Mouse (Mus musculus): Measurements from ENCODE around the gene Trpv2. TPM values are rescaled to one million over a fixed set of nuclear protein-coding genes. Genes with fewer than 3 reads are reported as not detected.

Gene Trpv2
- polyA plus RNA-seq, 1 experiment from 2014 or later: 20.9 TPM

DNA sequence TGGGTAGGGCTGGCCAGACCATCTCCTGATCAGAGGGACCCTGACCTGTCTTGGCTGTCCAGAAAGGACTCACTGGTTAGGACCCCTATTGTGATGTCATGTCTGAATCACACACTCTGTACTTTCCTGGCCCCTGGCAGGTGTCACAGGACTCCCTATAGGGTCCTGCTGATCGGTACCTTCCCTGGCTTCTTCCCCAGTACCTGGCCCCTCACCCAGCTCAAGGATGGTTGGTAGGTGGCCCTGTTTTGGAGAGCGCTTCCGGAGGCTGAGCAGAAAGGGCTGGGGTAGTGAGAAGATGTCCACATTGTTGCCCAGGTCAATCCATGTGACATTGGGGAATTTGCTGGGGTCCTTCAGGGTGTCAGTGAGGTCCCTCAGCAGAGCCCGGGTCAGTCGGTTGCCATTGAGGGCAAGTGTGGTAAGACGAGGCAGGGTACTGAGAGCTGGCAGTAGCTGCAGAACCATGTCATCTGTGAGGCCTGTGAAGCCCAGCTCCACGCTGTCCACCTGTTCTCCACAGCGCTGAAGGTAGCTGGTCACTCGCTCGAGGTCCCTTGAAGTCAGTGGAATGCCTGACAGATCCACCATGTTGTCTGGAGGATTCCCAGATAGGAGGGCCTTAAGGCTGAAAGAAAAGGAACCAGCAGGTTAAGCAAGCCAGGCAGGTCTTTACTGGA is 31.5 kb downstream of the Trpv2 start:
- 44% methylated on average over 10 of the region's 10 CpGs for WGBS
- H3K27ac ChIP-seq (ENCODE audit: low read length): peak overlapping the region; percentile 31
- H3K9ac ChIP-seq (ENCODE audit: low read length): peak overlapping the region; percentile 60
- H3K4me1 ChIP-seq (ENCODE audit: control insufficient read depth, insufficient read depth, low read length): peaks cover 27% of the 10 kb centered on the region
- H3K4me3 ChIP-seq (replicated peaks; ENCODE audit: low read length): 0 out of 2 replicates have a peak overlapping the region, but pooled peaks have one; percentile 61
- H3K36me3 ChIP-seq (ENCODE audit: control insufficient read depth, insufficient read depth, low read length): peaks cover 25% of the 10 kb centered on the region
- no peaks in the 10 kb centered on the region for H3K27me3 ChIP-seq (ENCODE audit: control insufficient read depth, insufficient read depth, low read length)
- no peak for ATAC-seq (ENCODE audit: insufficient read depth, low FRiP score)
- peak overlapping the region; percentile 64 for H3K4me2 ChIP-seq (ENCODE audit: low read depth, low read length)
- H3K9me3 ChIP-seq (replicated peaks; ENCODE audit: control insufficient read depth, low read length): no peaks in the 10 kb centered on the region

DNA sequence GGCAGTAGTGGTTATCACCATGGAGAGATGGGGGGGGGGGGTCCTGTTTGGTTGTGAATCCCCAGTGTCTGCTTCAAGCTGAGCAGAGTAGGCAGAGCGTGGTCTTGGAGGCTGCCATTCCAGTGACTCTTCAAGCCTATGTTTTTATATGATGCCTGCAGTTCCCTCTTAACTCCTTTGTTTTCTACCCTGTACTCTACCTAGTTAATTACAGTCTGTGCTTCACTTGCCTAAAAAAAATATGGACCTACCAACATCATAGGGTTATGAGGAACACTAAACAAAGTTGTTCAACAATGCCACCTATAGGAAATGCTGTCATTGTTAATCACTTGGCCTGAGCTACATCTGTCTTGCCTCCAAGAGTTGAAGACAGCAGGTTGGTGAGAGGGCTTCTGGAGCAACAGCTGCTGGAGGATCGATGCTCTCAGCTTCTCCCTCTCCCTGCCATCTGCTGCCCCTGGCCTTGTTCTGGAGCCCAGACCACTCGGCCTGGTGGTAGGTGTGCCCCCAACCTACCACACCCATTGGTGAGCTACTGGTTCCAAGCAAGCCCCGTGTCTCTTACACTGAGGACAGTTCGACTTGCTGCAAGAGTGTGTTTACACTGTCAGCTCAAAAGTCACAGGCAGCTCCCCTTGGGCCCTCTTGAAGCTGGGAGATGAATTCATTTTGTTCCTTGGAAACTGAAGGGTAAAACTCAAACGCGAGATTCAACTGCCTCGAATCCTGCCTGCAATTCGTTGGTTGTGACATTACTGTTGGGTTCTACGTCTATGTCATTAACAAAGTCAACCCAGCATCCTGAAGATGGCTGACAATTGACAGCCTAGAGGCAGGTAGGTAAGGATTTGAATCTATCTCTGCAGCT is 32.2 kb downstream of the Trpv2 start:
- H3K27me3 ChIP-seq (ENCODE audit: control insufficient read depth, insufficient read depth, low read length): no peaks in the 10 kb centered on the region
- H3K4me3 ChIP-seq (replicated peaks; ENCODE audit: low read length): no peak overlapping the region
- H3K27ac ChIP-seq (ENCODE audit: low read length): no peak overlapping the region
- H3K9ac ChIP-seq (ENCODE audit: low read length): peak overlapping the region; percentile 60; the same call in 1 of the 2 replicates
- peaks cover 27% of the 10 kb centered on the region for H3K4me1 ChIP-seq (ENCODE audit: control insufficient read depth, insufficient read depth, low read length)
- 45% methylated on average over 10 of the region's 10 CpGs for whole genome bisulfite sequencing
- no peak for ATAC-seq (ENCODE audit: insufficient read depth, low FRiP score)
- peaks cover 25% of the 10 kb centered on the region for H3K36me3 ChIP-seq (ENCODE audit: control insufficient read depth, insufficient read depth, low read length)
- H3K9me3 ChIP-seq (replicated peaks; ENCODE audit: control insufficient read depth, low read length): no peaks in the 10 kb centered on the region
- H3K4me2 ChIP-seq (ENCODE audit: low read depth, low read length): no peak overlapping the region

DNA sequence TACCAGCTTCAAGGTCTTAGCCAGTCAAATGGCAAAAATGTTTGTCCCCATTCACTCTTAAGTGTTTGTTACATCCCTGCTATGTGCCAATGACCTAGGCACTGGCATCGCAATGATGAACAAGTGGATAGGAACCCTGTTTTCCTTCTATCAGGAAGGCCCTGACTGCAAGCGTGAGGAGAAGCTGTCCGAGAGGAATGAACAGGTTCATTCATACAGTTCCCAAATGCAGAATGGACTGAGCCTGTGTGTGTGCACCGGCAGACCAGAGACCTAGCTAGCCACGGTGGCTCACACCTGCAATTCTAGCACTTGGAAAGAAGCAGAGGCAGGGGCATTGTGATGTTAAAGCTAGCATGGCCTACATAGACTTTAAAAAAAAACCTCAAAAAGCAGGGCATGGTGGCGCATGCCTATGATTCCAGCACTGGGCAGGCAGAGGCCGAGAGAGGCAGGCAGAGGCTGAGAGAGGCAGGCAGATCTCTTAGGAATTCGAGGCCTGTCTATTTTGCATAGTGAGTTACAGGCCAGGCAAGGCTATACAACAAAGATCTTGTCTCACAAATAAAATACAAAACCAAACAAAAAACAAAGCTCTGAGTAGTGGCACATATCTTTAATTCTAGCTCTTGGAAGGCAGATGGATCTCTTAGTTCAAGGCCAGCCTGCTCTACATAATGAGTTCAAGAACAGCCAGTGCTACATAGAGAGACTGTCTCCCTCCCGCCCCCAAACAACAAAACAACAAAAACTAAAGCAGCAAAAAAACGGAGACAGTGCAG is 33.1 kb downstream of the Trpv2 start:
- Histone ChIP-seq H3K4me3 (replicated peaks; ENCODE audit: low read length) (no peak overlapping the region), H3K4me1 (ENCODE audit: control insufficient read depth, insufficient read depth, low read length) (peaks cover 22% of the 10 kb centered on the region), H3K4me2 (ENCODE audit: low read depth, low read length) (no peak overlapping the region), H3K9ac (ENCODE audit: low read length) (no peak overlapping the region), H3K27ac (ENCODE audit: low read length) (no peak overlapping the region), H3K9me3 (replicated peaks; ENCODE audit: control insufficient read depth, low read length) (no peaks in the 10 kb centered on the region), H3K27me3 (ENCODE audit: control insufficient read depth, insufficient read depth, low read length) (no peaks in the 10 kb centered on the region), H3K36me3 (ENCODE audit: control insufficient read depth, insufficient read depth, low read length) (peaks cover 25% of the 10 kb centered on the region)
- WGBS: 65% methylated on average over 10 of the region's 10 CpGs
- ATAC-seq (ENCODE audit: insufficient read depth, low FRiP score): no peak

DNA sequence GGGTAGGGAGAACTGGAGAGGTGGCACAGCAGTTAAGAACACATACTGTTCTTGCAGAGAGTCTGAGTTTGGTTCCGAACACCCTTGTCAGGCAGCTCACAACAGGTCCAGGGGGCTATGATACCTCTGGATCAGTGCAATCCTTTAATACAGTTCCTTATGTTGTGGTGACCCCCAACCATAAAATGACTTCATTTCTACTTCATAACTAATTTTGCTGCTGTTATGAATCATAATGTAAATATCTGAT is 33.6 kb downstream of the Trpv2 start:
- H3K4me2 ChIP-seq (ENCODE audit: low read depth, low read length): no peak overlapping the region
- peaks cover 22% of the 10 kb centered on the region for H3K4me1 ChIP-seq (ENCODE audit: control insufficient read depth, insufficient read depth, low read length)
- H3K4me3 ChIP-seq (replicated peaks; ENCODE audit: low read length): no peak overlapping the region
- ATAC-seq (ENCODE audit: insufficient read depth, low FRiP score): no peak
- H3K36me3 ChIP-seq (ENCODE audit: control insufficient read depth, insufficient read depth, low read length): peaks cover 25% of the 10 kb centered on the region
- H3K9ac ChIP-seq (ENCODE audit: low read length): no peak overlapping the region
- H3K27me3 ChIP-seq (ENCODE audit: control insufficient read depth, insufficient read depth, low read length): no peaks in the 10 kb centered on the region
- no peak overlapping the region for H3K27ac ChIP-seq (ENCODE audit: low read length)
- WGBS: 89% methylated on average over 1 of the region's 1 CpGs
- H3K9me3 ChIP-seq (replicated peaks; ENCODE audit: control insufficient read depth, low read length): no peaks in the 10 kb centered on the region

DNA sequence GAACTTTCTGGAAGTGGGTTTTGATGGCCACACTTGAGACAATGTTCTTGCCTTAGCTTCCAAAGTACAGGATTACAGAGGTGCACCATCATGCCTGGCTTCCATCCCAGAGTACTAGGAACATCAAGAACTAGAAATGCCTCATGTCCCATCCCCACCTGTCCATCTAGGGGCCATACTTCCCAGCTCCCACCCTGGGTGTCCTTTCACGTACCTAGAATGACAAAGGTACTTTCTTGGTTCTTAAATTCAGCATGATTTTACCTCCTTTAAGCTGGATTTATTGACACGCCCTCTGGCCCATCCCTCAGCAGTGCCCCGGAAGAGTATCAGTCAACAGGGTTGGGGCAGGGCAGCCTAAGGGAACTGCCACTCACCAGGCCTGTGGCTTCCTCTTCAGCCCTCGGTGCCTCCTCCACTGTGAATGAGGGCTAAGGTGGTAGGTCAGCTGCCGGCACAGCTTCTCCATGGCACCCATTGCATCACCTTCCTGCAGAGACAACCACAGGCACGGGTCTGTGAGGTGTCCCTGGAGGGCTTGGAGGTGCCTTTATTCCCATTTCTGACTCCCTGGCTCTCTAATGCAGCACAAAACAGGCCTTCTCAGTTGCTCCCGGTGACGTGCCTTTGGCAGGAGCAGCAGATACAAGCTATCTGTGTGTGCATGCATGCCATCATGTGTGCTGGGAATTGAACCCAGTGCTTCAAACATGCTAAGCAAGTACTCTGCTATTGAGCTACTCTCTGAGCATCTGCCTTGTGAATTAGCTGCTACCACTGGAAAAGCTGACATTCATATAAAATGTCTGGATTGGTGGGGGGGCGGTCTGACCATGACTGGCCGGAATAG is 34.8 kb downstream of the Trpv2 start:
- peaks cover 23% of the 10 kb centered on the region for H3K4me1 ChIP-seq (ENCODE audit: control insufficient read depth, insufficient read depth, low read length)
- no peak overlapping the region for H3K9ac ChIP-seq (ENCODE audit: low read length)
- 70% methylated on average over 10 of the region's 10 CpGs for WGBS
- H3K4me2 ChIP-seq (ENCODE audit: low read depth, low read length): no peak overlapping the region
- H3K4me3 ChIP-seq (replicated peaks; ENCODE audit: low read length): no peak overlapping the region
- H3K27me3 ChIP-seq (ENCODE audit: control insufficient read depth, insufficient read depth, low read length): no peaks in the 10 kb centered on the region
- ATAC-seq (ENCODE audit: insufficient read depth, low FRiP score): no peak
- no peak overlapping the region for H3K27ac ChIP-seq (ENCODE audit: low read length)
- no peaks in the 10 kb centered on the region for H3K9me3 ChIP-seq (replicated peaks; ENCODE audit: control insufficient read depth, low read length)
- H3K36me3 ChIP-seq (ENCODE audit: control insufficient read depth, insufficient read depth, low read length): peaks cover 25% of the 10 kb centered on the region

DNA sequence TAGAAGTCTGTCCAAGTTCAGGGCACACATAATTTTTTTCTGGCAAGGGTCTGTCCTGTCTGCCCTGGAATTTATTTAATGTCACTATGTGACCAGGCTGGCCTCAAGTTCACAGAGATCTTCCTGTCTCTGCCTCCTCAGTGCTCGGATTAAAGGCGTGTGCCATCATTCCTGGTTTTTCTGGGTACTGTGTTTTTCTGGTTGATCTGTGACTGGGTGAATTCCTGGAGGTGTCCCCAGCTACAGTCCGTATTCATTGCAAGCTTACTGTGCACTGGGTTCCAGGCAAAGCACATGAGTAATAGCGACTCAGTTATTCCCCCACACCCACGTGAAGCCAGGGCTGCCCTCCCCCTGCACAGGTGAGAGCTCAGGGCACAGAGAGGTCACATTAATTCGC is 36.0 kb downstream of the Trpv2 start:
- H3K27ac ChIP-seq (ENCODE audit: low read length): no peak overlapping the region
- H3K9me3 ChIP-seq (replicated peaks; ENCODE audit: control insufficient read depth, low read length): no peaks in the 10 kb centered on the region
- H3K36me3 ChIP-seq (ENCODE audit: control insufficient read depth, insufficient read depth, low read length): peaks cover 21% of the 10 kb centered on the region
- no peak overlapping the region for H3K4me3 ChIP-seq (replicated peaks; ENCODE audit: low read length)
- ATAC-seq (ENCODE audit: insufficient read depth, low FRiP score): no peak
- no peaks in the 10 kb centered on the region for H3K27me3 ChIP-seq (ENCODE audit: control insufficient read depth, insufficient read depth, low read length)
- H3K4me2 ChIP-seq (ENCODE audit: low read depth, low read length): no peak overlapping the region
- no peak overlapping the region for H3K9ac ChIP-seq (ENCODE audit: low read length)
- WGBS: 75% methylated on average over 6 of the region's 6 CpGs
- H3K4me1 ChIP-seq (ENCODE audit: control insufficient read depth, insufficient read depth, low read length): peaks cover 13% of the 10 kb centered on the region

DNA sequence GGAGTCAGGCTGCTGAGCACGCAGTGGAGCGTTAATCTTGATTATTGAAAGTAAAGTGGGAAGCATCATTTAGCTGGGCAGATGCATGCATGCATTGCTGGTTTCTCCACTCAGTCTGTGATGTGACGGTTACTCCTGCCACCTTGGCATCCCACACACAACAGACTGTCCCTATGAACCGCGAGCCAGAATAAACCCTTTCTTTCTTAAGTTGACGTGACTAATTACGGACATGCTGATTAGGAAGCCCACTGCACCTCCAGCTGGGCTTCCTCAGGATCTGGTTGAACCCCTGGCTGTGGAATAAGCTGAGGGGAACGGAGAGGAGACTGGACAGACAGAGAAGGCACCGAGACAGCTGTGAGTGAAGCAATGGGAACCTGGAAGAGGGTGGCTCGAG is 38.3 kb downstream of the Trpv2 start:
- Histone ChIP-seq H3K27ac (ENCODE audit: low read length) (no peak overlapping the region), H3K4me3 (replicated peaks; ENCODE audit: low read length) (no peak overlapping the region), H3K4me1 (ENCODE audit: control insufficient read depth, insufficient read depth, low read length) (peaks cover 7% of the 10 kb centered on the region), H3K9ac (ENCODE audit: low read length) (no peak overlapping the region), H3K36me3 (ENCODE audit: control insufficient read depth, insufficient read depth, low read length) (0 out of 2 replicates have a peak, but pooled peaks cover 3% of the 10 kb centered on the region), H3K4me2 (ENCODE audit: low read depth, low read length) (no peak overlapping the region), H3K27me3 (ENCODE audit: control insufficient read depth, insufficient read depth, low read length) (no peaks in the 10 kb centered on the region), H3K9me3 (replicated peaks; ENCODE audit: control insufficient read depth, low read length) (no peaks in the 10 kb centered on the region)
- no peak for ATAC-seq (ENCODE audit: insufficient read depth, low FRiP score)
- WGBS: 79% methylated on average over 10 of the region's 10 CpGs

DNA sequence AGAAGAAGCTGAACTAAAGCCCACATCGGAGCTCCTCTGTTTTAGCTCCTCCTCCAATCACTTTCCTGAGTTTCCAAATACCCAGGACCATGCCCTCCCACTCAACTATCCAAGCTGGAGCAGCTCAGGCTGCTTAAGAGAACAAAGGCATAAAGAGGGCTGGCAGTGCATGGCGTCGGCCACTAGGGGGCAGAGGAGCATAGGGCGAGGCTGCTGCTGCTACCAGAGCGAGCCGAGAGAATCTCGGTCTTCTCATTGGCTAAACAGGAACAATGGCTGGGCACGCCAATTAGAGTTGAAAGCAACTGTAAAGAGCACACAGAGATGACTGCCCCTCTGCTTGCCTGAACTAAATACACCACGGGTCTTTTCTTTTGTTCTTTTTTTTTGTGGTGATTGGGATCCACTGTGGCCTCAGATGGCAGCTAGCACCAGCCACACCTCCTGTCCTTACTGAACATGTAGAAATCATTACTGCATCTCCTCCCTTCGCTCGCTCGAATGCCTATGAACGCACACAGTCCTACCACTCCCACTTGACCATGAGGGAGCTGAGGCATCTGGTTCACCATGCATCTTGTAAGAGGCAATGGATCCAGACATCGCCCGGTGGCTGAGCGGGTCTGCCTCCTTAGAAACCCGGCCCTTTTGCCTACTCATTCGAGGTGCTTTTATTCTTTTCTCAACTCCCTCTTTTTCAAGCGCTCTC is 39.5 kb downstream of the Trpv2 start:
- peaks cover 7% of the 10 kb centered on the region for H3K4me1 ChIP-seq (ENCODE audit: control insufficient read depth, insufficient read depth, low read length)
- peak overlapping the region; percentile 51 for H3K4me2 ChIP-seq (ENCODE audit: low read depth, low read length)
- H3K9me3 ChIP-seq (replicated peaks; ENCODE audit: control insufficient read depth, low read length): no peaks in the 10 kb centered on the region
- 0 out of 2 replicates have a peak, but pooled peaks cover 4% of the 10 kb centered on the region for H3K36me3 ChIP-seq (ENCODE audit: control insufficient read depth, insufficient read depth, low read length)
- ATAC-seq (ENCODE audit: insufficient read depth, low FRiP score): peak; percentile 92
- H3K4me3 ChIP-seq (replicated peaks; ENCODE audit: low read length): peak overlapping the region; percentile 25
- peak overlapping the region; percentile 62 for H3K9ac ChIP-seq (ENCODE audit: low read length)
- 20% methylated on average over 19 of the region's 19 CpGs for WGBS
- no peak overlapping the region; the same call in 1 of the 2 replicates for H3K27ac ChIP-seq (ENCODE audit: low read length)
- H3K27me3 ChIP-seq (ENCODE audit: control insufficient read depth, insufficient read depth, low read length): no peaks in the 10 kb centered on the region
